In the genomic region with DNA sequence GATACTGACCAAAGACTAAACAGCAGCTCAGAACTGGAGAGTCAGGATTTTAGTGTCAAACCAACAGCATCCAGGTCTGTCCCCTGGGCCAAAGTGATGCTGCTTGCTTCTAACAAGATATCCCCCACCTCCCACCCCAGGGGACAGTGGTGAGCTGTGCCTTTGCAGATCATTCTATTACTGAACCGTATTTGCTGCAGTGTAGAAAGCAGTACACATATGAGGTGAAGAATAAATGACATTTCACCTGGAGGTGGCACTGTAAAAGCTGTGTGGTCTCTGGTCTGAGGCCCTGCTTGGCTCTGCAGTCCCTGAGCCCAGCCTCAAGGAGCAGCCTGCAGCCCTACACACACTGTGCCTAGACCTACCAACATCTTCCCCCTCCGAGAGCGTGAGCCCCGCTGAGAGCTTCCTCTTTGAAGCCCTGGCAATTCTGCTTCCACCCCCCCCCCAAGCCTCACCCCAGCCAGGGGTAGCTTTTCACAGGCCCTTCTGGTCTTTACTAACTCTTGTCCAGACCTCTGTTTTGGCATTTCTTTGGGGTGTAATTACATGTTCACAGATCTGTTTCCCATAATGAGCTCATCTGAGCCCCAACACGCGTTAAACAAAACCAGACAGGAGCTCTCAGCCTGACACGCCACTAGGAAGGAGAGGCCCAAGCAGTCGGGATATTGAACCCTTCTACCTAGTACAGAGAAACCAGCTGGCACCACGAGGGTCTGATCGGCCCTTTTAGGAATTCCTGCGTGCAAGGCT, we compare ENCODE assay signal across 11 mouse cellular contexts. TPM values are rescaled to one million over a fixed set of nuclear protein-coding genes. Genes with fewer than 3 reads are reported as not detected.
A peak's percentile ranks its signal among the peaks of the same experiment; 100 is the strongest.
DNase-seq lines count a peak whose midpoint lies in the region; ATAC-seq lines count a peak whose summit lies in the region.
"Had no signal": no experiment of that assay in that cellular context is flagged by ENCODE, and none has a peak within 500 bp of the region (broad histone marks: within the 10 kb centered on the region; RNA-seq: fewer than 3 reads in every experiment).

No protein-coding gene starts in this region.

- H3K36me3 ChIP-seq in heart, embryonic 10.5 days, result peaks cover 19% of the 10 kb centered on the region
- H3K36me3 ChIP-seq in heart, embryonic 12.5 days, result peaks cover 10% of the 10 kb centered on the region; the same call in 1 of the 2 replicates
- no peaks in the 10 kb centered on the region for H3K36me3 ChIP-seq in forebrain, embryonic 16.5 days (ENCODE audit: control insufficient read depth, insufficient read depth)

- intact Hi-C loops in heart, postnatal 10 days (cut with DNase I), result no loop called here

- H3K27me3 ChIP-seq in heart, embryonic 10.5 days (ENCODE audit: insufficient read depth, poor library complexity, severe bottlenecking), result peaks cover 12% of the 10 kb centered on the region; the same call in 1 of the 2 replicates
- no peaks in the 10 kb centered on the region; the same call in 1 of the 2 replicates for H3K27me3 ChIP-seq in heart, embryonic 12.5 days (replicated peaks)
- no peaks in the 10 kb centered on the region for H3K27me3 ChIP-seq in forebrain, embryonic 16.5 days (replicated peaks; ENCODE audit: control insufficient read depth, insufficient read depth, low read length)

- no peak for ATAC-seq in heart, embryonic 12.5 days (ENCODE audit: insufficient number of reproducible peaks, low FRiP score)
- ATAC-seq in forebrain, embryonic 16.5 days, result no peak
- ATAC-seq: intestine, postnatal 0 days had no signal

- H3K27ac ChIP-seq in heart, embryonic 10.5 days, result 0 out of 2 replicates have a peak overlapping the region, but pooled peaks have one; percentile 31
- no peak overlapping the region for H3K27ac ChIP-seq in heart, embryonic 12.5 days (ENCODE audit: poor library complexity, severe bottlenecking)
- no peak overlapping the region for H3K27ac ChIP-seq in forebrain, embryonic 16.5 days (ENCODE audit: low read length)

- peaks cover 51% of the 10 kb centered on the region for H3K4me1 ChIP-seq in heart, embryonic 10.5 days
- H3K4me1 ChIP-seq in heart, embryonic 12.5 days (replicated peaks), result peaks cover 38% of the 10 kb centered on the region
- H3K4me1 ChIP-seq in forebrain, embryonic 16.5 days (replicated peaks; ENCODE audit: control insufficient read depth, insufficient read depth, low read length), result peaks cover 21% of the 10 kb centered on the region

- 57% methylated on average over 11 of the region's 11 CpGs for WGBS in heart, embryonic 10.5 days
- WGBS in heart, embryonic 12.5 days, result 53% methylated on average over 11 of the region's 11 CpGs
- 9% methylated on average over 11 of the region's 11 CpGs for WGBS in forebrain, embryonic 16.5 days

- H3K4me2 ChIP-seq in heart, embryonic 12.5 days, result no peak overlapping the region
- H3K4me2 ChIP-seq in forebrain, embryonic 16.5 days (ENCODE audit: low read length), result no peak overlapping the region

- no peak overlapping the region for H3K4me3 ChIP-seq in heart, embryonic 10.5 days
- H3K4me3 ChIP-seq in heart, embryonic 12.5 days, result no peak overlapping the region
- H3K4me3 ChIP-seq in forebrain, embryonic 16.5 days (replicated peaks; ENCODE audit: low read length), result no peak overlapping the region

- DNase-seq in heart, embryonic 10.5 days (ENCODE audit: low spot score), result no peak
- peak; percentile 56 for DNase-seq in embryo, embryonic 9.5 days (ENCODE audit: extremely low spot score)
- DNase-seq in mesoderm, embryonic 11.5 days (ENCODE audit: low read depth, low spot score), result peak; percentile 51
- no peak for DNase-seq in cerebellum, adult 11 months
- no peak for DNase-seq in heart, postnatal 10 days
- no peak for DNase-seq in gastrocnemius, postnatal 25 days
- DNase-seq: lung, postnatal 10 days had no signal

- no peaks in the 10 kb centered on the region for H3K9me3 ChIP-seq in heart, embryonic 10.5 days
- H3K9me3 ChIP-seq in heart, embryonic 12.5 days (replicated peaks), result no peaks in the 10 kb centered on the region
- H3K9me3 ChIP-seq in forebrain, embryonic 16.5 days (ENCODE audit: control insufficient read depth, low read length), result no peaks in the 10 kb centered on the region

- no peak overlapping the region for H3K9ac ChIP-seq in heart, embryonic 12.5 days
- peak overlapping the region; percentile 34; the same call in 1 of the 2 replicates for H3K9ac ChIP-seq in forebrain, embryonic 16.5 days (replicated peaks; ENCODE audit: low read depth, low read length)

RNA-seq across cellular contexts. Expression of gene Scube1, which starts 24.8 kb away (rescaled TPM):
- polyA plus RNA-seq in heart, embryonic 10.5 days (2016; fragmentation: Nextera tagmentation; extraction: Ambion mirVana), result 13.5 and 20.4 TPM in 2 replicates
- polyA plus RNA-seq in heart, embryonic 12.5 days (2016; fragmentation: Nextera tagmentation; extraction: Ambion mirVana), result 16.3 and 16.6 TPM in 2 replicates
- 21.9 and 23.6 TPM in 2 replicates for polyA plus RNA-seq in forebrain, embryonic 16.5 days (2015; fragmentation: Nextera tagmentation; extraction: Ambion mirVana)
- total RNA-seq in heart, postnatal 10 days (2021), result 1 to 10 TPM; 4.3 to 5.6 TPM
- under 1 TPM; 0.32 to 0.67 TPM for total RNA-seq in gastrocnemius, postnatal 25 days (2021)
- total RNA-seq: common myeloid progenitor, adult 5-6 weeks had no signal

Comparison
In these comparisons a context has a peak if more than half of its experiments do, and no peak if none do; other contexts are left out.
1. DNase-seq: peak in embryo, embryonic 9.5 days (single experiment) and mesoderm, embryonic 11.5 days (single experiment); none in heart, embryonic 10.5 days (single experiment), cerebellum, adult 11 months (single experiment), heart, postnatal 10 days (0 of 2) and gastrocnemius, postnatal 25 days (single experiment).